Mouse (Mus musculus) kidney, embryonic 14.5 days (tissue): ENCODE measurements around the gene Cachd1. TPM values are rescaled to one million over a fixed set of nuclear protein-coding genes. Genes with fewer than 3 reads are reported as not detected.

Source experiments
- polyA plus RNA-seq: library from polyadenylated mRNA; unstranded; fragments of >200 nt; fragmentation: Nextera tagmentation; extraction: Ambion mirVana; gene quantifications from 2 replicates; pipeline ENCODE4 v1.2.1, GENCODE M21; 2014

The Cachd1 gene
- polyA plus RNA-seq, 1 experiment from 2014 or later, result 25.0 TPM

Other genes with a start within 250 kb of the Cachd1 start
- not detected in 2 replicates for gene Gm10577, start 244.0 kb downstream of the Cachd1 start, polyA plus RNA-seq